Mouse (Mus musculus): Measurements from ENCODE around the gene Fam19a1. TPM values are rescaled to one million over a fixed set of nuclear protein-coding genes. Genes with fewer than 3 reads are reported as not detected.

The Fam19a1 gene
- total RNA-seq, 2 experiments from 2014 or later, result 0.12 to 0.19 TPM

DNA sequence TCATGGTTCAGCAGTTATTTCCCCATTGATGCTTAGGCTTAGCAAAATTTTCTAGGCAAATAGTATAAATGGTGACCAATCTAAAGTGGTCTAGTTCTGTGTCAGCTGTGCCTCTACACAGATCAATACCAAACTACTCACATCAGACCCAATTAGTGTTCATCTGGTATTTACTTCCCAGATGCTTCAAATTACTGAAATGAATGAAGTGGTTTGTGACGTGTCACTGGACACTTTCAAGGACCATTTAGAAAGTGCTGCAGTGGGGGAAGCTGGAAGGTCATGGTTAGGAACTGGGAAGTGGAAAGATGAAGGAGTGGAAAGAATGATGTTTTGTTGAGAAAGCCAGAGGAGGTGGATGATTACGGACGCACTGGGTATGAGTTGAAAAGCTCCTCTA is 139.0 kb downstream of the Fam19a1 start:
- no peak for DNase-seq
- intact Hi-C loops (cut with DNase I), result no loop called here

- no peak for DNase-seq
- intact Hi-C loops (cut with DNase I), result no loop called here
Measured at GRCm38 (mm10) chr6:96254815-96255214, 141.9 kb downstream of the Fam19a1 start.

GRCm38 (mm10) chr6:96258651-96259050 is 145.7 kb downstream of the Fam19a1 start:
- DNase-seq, result no peak
- intact Hi-C loops (cut with DNase I), result no loop called here

- intact Hi-C loops (cut with DNase I), result no loop called here
- no peak for DNase-seq
Measured at GRCm38 (mm10) chr6:96266456-96266855, 153.5 kb downstream of the Fam19a1 start.

DNA sequence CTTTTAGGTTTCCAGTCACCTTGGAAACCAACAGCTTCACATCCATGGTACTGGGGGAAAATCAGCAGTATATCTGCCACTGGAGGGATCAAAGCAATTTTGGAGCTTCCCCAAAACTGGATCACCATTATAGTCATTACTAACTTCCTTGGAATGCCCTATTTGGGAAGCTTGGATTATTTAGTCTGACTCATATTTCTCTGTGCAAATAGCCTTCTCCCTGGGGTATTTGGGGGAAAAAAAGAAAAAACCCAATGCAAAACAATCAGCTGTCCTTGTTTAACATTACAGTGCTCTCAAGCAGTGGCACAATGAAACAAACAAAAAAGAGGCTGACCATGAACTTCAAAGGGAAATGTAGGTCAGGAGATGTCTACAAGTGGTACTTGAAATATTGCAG is 155.8 kb downstream of the Fam19a1 start:
- DNase-seq, result no peak
- intact Hi-C loops (cut with DNase I), result no loop called here

GRCm38 (mm10) chr6:96270436-96270835 is 157.5 kb downstream of the Fam19a1 start:
- intact Hi-C loops (cut with DNase I), result no loop called here
- DNase-seq, result no peak

DNA sequence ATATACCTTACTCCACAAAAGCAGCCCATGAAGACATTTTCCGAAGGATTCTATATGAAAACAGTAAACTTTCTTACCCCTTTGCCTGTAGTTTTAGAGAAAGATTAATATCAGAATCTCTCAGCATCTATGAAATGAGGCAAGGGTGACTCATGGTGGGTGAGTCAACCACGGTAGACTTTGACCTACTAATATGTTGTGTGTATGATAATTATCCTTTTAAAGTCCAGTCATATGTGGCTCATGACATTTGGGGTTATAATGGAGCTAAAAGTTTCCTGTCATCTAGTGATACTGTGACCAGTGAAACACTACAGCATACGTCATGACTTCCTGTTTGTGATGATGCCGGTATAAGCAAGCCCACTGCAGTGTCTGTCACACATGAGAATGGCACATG is 170.8 kb downstream of the Fam19a1 start:
- intact Hi-C loops (cut with DNase I), result no loop called here
- no peak for DNase-seq

DNA sequence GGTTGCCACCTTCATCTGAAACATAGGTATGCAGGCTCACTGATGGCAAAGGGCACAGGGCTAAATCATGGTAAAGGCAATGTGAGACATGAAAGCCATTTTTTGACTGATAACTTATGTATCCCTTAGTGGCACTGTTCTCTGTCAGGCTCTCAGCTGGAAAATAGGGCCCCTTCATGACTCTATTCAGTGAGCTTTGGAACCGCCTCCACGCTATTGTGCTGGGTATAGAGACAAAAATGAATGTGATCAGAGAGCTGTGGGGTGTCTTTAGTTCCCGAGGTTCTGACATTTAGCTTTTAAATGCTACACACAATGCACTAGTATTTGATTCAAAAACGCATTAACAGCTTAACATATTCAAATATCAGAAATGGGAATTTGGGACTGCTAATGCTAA is 171.6 kb downstream of the Fam19a1 start:
- no peak for DNase-seq
- intact Hi-C loops (cut with DNase I), result no loop called here

DNA sequence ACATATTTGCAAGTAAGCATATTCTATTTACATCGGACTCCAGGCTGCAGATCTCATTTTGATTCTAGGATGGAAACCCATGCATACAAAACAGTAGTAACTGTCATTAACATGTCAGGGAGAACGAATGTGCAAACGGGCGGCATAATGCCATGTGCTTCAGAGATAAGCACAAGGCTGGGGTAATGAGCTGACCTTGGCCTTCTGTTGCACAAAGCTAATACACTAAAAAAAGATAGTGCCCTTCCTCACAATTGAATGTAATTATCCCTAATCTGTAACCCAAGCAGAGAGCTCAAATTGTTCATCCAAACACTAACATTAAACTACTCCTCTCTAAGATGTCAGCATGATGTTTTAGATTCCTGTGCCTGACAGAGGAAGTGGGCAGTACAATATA is 173.3 kb downstream of the Fam19a1 start:
- DNase-seq, result no peak
- intact Hi-C loops (cut with DNase I), result no loop called here

GRCm38 (mm10) chr6:96287377-96287776 is 174.4 kb downstream of the Fam19a1 start:
- intact Hi-C loops (cut with DNase I), result no loop called here
- DNase-seq, result no peak

DNA sequence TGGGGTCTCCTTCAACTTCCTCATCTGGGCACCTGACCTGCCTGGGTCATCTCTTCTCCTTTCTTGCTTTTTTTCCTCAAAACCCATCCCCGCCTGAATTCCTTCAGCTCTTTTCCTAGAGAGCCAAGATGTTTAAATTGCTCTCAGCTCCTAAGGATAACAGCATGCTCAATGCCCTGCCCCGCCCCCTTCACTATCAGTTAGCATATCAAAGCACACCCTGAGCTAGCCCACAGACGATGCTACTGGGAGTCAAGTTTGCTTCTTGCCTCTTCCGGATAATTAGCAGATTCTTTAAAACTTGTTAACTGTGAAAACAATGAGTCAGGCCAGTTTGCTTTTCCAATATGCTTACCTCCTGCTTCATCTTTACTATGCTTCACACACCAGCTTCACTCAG is 176.7 kb downstream of the Fam19a1 start:
- DNase-seq, result no peak
- intact Hi-C loops (cut with DNase I), result no loop called here

GRCm38 (mm10) chr6:96347491-96347890 is 234.5 kb downstream of the Fam19a1 start:
- no peak for DNase-seq
- intact Hi-C loops (cut with DNase I), result no loop called here

DNA sequence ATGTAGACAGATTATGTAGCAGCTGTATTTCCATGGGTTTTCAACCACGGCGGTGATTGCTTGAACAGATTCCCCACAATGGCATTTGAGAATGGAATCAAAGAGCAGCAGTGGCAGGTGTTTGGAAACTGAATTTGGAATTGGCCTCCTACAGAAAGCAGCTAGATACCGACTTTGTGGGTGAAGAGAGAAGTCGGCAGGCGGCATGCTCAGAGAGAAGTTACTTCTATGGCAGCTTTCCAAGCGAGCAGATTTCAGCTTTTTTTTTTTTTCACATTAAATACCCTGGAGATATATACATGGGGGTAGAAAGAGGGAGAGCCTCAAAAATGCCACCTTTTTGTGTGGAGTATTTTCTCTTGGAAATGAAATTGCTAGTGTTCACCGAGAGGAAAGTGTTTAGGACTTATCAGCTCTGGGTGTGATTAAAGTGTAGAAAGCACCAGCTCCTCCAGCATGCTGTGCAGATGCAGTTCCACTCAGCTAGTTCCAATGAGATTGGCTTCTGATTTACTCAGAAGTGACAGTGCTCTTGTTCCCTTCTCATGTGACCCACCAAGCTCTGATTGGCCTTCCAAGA is 236.6 kb downstream of the Fam19a1 start:
- intact Hi-C loops (cut with DNase I), result no loop called here
- no peak for DNase-seq

DNA sequence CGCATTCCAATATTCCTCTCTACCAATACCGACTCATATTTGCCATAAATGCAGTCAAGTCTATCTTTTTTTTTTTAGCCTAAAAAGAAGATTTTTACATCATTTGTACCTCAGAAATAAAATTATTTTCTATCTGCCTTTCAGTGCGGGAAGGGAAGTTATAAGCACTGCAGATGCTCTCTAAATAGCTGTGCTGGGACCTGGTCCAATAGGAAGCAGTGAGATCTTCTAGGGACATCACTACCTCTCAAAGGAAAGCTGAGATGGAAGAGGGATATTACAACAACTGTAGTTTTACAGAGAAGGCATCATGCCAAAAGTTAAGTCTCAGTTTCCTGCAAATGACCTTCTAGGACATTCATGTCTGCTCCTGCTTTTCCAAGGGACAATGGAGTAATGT is 256.6 kb downstream of the Fam19a1 start:
- DNase-seq, result no peak
- intact Hi-C loops (cut with DNase I), result no loop called here

DNA sequence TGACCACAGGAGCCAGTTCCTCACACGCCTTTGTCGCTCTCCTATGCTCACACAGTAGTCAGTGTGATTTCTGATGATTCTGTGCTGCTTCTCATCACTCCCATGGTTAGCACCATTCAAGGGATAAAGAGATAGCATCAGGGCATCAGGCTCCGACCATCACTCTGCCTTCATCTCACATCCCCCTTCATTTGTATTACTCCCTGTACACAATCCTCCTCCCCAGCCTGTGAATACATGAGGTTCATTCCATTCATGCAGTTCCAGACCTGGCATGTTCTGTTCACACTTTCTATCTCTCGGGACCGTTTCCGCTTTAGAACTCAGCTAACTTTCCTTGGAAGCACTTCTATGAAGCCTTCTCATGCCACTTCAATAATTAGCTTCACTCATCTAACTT is 259.9 kb downstream of the Fam19a1 start:
- no peak for DNase-seq
- intact Hi-C loops (cut with DNase I), result no loop called here

DNA sequence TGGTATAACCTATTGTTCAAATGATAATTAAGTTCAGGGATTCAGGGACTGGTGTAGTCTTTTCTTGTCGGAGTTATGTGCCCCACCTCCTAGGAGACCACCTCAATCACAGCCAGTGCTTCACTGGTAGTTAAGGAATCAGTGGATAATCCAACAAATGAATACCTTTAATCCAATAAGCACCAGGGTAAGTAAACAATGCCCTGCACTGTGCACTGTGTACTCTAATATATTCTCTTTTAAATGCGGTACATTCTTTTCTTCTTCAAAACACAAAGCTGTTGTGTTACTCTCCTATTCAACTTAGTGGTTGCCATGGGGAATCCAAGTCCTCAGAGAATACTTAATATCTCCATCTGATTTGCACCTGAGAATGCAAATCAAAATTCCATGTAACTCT is 260.3 kb downstream of the Fam19a1 start:
- no peak for DNase-seq
- intact Hi-C loops (cut with DNase I), result no loop called here

DNA sequence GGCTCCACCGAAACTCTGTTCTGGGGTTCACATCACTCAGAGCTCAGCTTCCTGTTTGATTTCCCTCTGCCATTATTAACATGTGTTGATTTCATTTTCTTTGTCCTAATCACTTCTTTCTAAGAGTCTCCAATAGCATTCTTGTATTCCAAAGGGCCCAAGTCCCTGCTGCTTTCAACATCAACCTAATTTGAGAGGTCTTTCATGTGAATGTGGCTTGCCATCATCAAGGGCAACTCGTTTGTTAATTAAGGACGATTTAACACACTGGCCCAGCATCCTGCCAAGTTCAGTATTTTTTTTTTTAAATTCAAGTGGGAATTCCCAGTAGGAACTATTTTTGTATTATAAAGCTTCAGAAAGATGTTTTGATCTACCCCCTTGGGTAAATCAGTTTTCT is 263.8 kb downstream of the Fam19a1 start:
- intact Hi-C loops (cut with DNase I), result no loop called here
- DNase-seq, result no peak

- intact Hi-C loops (cut with DNase I), result no loop called here
Measured at GRCm38 (mm10) chr6:96379229-96379628, 266.3 kb downstream of the Fam19a1 start.

DNA sequence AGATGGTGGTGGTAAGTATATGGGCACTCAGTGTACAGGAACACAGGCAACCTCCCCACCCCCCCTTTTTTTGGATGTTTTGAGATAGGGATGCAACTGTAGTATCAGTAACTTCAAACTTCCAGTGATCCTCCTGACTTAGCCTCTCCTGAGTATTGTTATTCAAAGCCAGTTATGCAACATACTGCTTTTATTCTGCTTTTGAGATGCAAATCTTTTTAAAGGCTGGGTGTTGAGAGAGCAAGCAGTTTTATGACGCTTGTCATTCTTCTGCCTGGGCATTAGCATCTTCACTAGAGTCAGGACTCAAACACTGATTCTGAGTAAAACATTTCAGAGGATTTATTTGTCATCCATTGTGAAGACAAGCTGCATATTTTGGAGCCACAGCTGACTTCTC is 271.5 kb downstream of the Fam19a1 start:
- DNase-seq, result no peak
- intact Hi-C loops (cut with DNase I), result no loop called here

More at GRCm38 (mm10) chr6:96379229-96379628, 266.3 kb downstream of the Fam19a1 start:
- DNase-seq, result no peak

DNA sequence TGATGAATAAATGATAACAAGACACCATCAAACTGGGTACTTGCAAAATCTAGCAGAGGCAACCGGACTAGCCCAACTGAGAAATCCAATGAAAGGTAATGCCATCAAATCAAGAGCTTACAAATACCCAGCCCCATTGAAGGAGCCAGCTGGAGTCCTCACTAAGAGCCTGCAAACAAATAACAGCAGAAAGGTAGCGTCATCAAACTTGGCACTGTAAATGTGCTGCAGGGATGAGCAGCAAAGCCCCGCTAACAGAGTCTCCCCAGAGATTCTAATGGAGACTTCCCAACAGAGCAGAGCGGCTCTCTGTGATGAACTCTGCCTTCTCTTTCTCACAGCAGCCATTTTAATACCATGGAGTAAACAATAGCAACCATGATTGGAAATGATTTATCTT is 305.9 kb downstream of the Fam19a1 start:
- intact Hi-C loops (cut with DNase I), result no loop called here
- no peak for DNase-seq

DNA sequence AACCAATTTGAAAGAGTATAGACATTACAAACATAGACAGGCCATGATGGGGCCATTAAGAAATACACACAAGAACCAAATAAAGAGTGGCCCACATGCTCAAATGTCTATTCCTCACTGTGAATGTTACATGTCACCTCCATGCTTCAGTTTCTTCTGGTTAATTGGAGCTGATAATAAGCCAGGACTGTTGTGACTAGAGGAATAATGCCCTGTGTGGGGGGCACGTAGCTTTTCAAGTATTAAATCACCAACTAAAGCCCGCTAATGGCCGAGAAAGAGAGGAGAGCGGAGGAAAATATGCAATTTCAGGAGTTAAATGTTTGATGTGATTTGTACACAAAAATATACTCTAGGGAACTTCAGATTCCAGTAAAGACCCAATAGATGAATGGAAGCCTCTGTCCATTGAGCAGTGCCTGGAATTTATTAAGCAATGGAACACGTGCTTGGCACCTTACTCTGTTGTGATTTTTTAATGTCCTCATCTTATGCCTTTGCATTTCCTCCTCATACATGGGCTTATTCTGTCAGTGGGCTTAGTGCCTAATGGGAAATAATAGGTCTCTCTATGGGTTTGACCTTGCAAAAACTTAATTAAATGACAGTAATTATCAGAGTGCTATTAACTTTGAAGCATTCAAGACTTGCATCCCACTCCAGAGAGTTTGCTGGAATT is 306.9 kb downstream of the Fam19a1 start:
- no peak for DNase-seq
- intact Hi-C loops (cut with DNase I), result no loop called here

- intact Hi-C loops (cut with DNase I), result no loop called here
- DNase-seq, result peak in 1 of 2 experiments; percentile 1
Measured at GRCm38 (mm10) chr6:96420515-96420914, 307.6 kb downstream of the Fam19a1 start.

DNA sequence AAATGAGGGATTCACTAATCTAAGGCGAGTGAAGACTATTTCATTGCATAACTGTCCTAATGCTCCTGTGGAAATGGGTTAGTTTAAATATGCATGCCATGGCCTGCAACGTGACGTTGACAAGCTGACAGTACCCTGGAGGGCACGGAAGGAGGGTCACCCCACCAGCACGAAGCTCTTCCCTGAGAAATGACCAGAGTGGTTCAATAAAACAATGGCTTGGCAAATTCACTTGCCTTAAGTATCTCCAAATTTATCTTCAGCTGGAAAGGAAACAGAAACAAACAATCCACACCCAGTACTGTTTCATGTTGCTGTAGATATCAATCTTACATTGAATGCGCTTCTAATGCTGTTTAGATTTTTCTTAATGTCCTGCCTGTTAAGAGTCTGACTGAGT is 316.4 kb downstream of the Fam19a1 start:
- intact Hi-C loops (cut with DNase I), result no loop called here
- DNase-seq, result no peak
